Mouse (Mus musculus): ENCODE measurements around the gene 1600014C23Rik.
A peak's percentile ranks its signal among the peaks of the same experiment; 100 is the strongest.

Gene 1600014C23Rik

DNA sequence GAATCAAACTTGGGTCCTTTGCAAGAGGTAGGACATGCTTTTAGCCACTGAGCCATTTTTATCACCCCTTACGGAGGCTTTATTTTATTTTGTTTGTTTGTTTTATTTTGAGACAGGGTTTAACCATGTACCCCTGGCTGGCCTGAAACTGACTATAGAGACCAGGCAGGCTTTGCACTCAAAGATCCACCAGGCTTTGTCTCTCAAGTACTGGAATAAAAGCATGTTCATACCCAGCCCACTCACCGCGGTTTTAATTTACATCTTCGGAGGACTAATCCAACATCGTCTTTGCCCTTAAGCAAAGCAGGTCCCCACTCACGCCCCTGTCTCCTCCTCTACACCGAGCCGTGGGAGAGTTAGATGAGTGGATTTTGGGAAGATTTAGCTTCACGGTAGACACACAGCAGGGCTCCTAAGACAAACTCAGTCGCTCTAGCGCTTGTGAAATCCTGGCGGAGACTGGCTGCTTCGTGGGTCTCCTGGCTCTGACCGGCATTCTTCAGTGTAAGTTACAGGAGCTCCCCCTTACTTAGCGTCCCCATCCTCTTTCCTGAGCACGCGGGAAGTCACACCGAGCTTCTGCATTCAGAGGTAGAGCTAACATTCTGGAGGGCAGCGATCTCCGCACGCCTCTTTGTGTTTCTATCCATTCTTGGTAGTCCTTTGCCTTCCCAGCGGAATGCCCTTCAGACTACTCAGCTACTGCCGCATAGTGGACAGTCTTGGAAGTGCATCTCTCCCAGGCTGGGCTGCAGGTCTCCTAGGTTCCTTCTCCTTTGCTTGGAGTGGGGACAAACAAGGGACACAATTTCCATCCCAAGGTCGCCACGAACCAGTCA is 9.7 kb downstream of the 1600014C23Rik start:
- peak; percentile 59 for DNase-seq

GRCm38 (mm10) chr17:45718323-45718722 is 15.3 kb downstream of the 1600014C23Rik start:
- DNase-seq: peak; percentile 68

GRCm38 (mm10) chr17:45711525-45711924 is 22.1 kb downstream of the 1600014C23Rik start:
- DNase-seq: no peak

DNA sequence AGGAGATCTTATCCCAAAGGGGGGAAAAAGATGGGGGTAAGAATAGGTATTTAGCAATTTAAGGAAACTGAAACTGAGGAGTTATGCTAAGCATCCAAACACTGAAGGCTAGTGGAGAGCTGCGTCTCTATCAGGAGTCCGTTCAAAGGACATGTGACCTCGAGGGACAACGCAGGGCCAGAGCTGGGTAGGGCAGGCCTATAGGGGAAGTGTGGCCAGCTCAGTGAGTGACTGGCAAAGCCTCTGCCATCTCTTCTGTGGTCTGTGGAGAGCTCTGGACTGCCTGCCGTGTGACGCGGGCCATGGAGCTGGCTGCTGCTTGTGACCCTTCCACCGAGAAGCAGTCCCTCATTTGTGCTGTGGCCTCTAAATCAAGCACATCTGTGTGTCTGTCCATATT is 23.2 kb downstream of the 1600014C23Rik start:
- DNase-seq: no peak

DNA sequence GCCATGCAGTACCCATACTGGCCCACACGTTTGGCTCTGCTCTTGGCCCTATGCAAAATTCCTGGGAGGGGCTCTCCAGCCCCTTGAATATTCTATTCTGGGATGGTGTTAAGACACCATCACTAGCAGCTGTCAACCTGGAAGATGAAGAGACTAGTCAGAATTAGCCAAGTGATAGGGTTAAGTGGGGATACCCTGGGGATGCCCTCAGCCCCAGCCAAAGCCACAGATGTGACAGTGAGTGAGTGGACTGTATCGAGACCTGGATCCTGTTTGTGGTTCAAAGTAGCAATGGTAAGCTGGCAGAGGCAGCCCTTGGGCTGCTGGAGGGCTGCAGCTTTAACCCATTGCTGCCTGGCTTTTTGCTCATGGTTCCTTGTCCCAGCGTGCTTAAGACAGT is 23.8 kb downstream of the 1600014C23Rik start:
- DNase-seq: no peak

DNA sequence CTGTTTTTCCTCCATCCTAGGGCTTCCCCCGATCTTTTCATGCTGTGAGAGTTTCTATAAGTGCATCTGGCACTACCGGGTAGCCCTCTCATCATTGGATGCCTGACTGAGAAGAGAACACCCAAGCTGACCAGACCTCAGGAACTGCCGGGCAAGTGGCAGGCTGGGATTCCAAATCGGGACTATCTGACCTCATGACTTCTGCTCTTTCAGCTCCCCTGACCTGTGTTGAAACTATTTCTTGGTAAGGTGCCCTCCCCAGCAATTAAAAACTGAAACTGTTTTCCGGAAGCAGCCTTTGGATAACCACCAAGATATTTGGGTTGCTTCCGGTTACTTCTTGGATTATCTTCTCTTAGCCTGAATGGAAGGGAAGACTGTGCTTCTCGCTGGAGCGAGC is 25.5 kb downstream of the 1600014C23Rik start:
- DNase-seq: no peak

- no peak for DNase-seq
Observed at GRCm38 (mm10) chr17:45707376-45707775, 26.3 kb downstream of the 1600014C23Rik start.

GRCm38 (mm10) chr17:45706796-45707195 is 26.8 kb downstream of the 1600014C23Rik start:
- DNase-seq: no peak

GRCm38 (mm10) chr17:45703187-45703586 is 30.5 kb downstream of the 1600014C23Rik start:
- DNase-seq: no peak

DNA sequence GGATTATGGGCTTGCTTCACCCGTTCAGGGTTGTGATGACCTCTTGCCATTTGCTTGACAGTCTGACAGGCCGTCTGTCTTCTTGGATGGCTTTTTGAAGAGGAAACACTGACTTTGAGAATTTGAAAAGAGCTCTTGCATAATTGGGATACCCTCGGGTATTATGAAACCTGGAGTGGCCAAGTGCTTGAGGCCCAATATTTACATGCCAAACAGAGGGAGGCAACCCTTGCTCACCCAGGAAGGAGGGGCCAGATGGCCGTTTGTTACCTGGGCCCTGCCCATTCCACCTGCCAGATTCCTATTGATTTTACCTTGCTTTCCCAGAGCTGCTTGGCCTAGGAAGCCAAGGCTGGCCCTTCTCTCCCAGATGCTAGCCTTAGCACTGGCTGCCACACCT is 31.4 kb downstream of the 1600014C23Rik start:
- no peak for DNase-seq

DNA sequence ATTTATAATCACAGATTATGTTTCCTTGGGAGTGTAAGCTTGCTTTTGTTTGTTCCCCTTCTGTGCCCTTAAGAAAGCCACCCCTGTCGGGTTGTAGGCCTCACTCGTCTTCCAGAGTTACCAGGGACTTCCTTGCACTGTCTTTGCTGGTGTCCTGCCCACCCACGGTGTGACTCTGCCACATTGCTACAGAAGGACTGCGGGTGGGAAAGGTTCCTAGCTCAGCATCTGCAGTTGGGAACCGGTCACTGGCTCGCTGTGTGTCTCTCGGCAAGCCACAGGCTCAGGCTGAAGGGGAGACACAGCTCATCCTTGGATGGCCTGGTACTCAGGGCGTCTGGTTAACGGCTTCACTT is 32.4 kb downstream of the 1600014C23Rik start:
- DNase-seq: no peak

GRCm38 (mm10) chr17:45700496-45701235 is 33.0 kb downstream of the 1600014C23Rik start:
- DNase-seq: no peak

- DNase-seq: no peak
Observed at GRCm38 (mm10) chr17:45699039-45699740, 34.5 kb downstream of the 1600014C23Rik start.

DNA sequence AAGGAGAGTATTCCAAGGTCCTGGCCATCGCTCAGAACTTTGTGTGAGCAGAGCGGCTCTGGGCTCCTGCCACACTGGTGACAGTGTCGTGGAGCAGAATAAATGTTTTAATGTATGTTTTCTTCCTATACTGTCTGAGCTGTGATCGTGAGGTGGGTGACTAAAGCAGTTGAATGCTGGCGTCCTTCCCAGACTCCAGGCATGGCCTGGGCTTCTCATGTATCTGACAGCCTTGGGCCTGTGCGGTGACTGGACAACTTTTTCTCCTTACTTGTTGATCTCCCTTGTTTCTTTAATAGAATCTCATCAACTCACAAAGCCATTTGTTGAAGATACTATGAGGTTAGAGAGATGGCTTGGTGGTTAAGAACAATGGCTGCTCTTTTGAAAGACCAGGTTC is 35.3 kb downstream of the 1600014C23Rik start:
- DNase-seq: no peak

DNA sequence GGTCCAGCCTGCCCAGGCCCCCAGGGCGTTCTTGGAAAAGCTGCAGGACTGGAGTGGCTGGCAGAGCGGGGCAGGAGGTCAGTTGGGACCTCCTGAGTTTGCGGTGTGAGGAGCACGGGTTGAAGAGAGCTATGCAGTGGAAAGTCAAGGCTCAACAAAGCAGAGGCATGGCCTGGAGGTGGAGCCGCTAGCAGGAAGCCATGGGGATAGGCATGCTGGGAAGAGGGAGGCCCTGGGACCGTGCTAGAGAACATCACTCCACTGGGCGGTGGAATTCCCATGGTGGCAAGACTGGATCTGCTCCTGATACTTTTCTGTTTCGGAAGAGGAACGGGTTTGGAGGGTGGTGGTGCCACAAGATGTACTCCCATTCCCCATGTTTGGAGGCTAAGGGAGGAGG is 36.7 kb downstream of the 1600014C23Rik start:
- no peak for DNase-seq

GRCm38 (mm10) chr17:45695227-45696120 is 38.2 kb downstream of the 1600014C23Rik start:
- DNase-seq: no peak

GRCm38 (mm10) chr17:45693812-45694565 is 39.7 kb downstream of the 1600014C23Rik start:
- no peak for DNase-seq

GRCm38 (mm10) chr17:45692159-45692558 is 41.5 kb downstream of the 1600014C23Rik start:
- DNase-seq: no peak

DNA sequence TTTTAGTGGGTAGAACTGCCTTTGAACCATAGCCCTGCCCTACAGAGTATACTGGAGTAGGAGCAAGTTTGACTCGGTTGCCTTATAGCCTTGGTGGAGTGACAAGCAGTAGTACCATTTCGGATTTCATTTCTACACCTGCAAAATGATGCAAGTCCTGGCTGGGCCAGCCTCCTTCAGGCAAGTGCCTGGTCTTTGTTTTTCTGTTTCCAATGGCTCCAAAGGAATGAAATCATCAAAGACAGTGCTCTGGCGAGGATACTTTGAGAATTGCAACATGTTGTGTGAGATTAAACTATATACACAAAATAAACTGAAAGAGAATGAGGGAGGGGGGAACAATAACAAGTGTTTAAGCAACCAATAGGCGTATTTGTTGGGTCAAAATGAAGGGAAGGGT is 43.6 kb downstream of the 1600014C23Rik start:
- DNase-seq: no peak

DNA sequence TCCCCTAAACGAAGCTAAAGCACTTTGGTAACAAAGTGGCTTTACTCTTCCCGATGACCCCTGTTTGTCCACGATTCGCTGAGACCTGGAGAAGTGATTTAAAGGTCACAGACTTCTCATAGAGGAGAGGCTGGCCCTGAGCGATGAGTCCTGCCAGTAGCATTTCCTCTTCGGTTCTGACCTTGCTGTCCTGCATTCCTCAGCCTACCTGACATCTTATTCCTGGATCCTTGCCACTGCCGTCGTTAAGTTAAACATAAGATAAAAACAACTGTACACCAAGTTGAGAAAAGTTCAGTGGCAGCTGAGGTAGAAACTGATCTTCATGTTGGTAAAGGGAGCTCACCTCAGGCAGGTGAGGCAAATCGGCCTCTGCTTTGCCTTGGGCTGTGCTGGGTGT is 44.5 kb downstream of the 1600014C23Rik start:
- no peak for DNase-seq

- DNase-seq: no peak
Observed at GRCm38 (mm10) chr17:45686716-45687115, 46.9 kb downstream of the 1600014C23Rik start, which contains the start of gene Tmem63b. Tmem63b (minus strand) TSS chr17:45686905.

Measured in layer of hippocampus, adult 9-11 months (tissue).